Mouse (Mus musculus) kidney, adult 10 weeks (tissue): ENCODE results near the gene Olfr177. TPM values are rescaled to one million over a fixed set of nuclear protein-coding genes. Genes with fewer than 3 reads are reported as not detected.

Experiments
- polyA plus RNA-seq: library from polyadenylated mRNA; stranded (reverse); fragments of 350-450 nt; fragmentation: Illumina TruSeq; extraction: RNeasy Lipid Tissue Mini Kit (QIAGEN cat#74804); gene quantifications from one replicate; pipeline ENCODE4 v1.2.3, GENCODE M21; 2014; ENCODE audit warnings: low read depth, low replicate concordance

Gene Olfr177
- not detected for polyA plus RNA-seq

DNA sequence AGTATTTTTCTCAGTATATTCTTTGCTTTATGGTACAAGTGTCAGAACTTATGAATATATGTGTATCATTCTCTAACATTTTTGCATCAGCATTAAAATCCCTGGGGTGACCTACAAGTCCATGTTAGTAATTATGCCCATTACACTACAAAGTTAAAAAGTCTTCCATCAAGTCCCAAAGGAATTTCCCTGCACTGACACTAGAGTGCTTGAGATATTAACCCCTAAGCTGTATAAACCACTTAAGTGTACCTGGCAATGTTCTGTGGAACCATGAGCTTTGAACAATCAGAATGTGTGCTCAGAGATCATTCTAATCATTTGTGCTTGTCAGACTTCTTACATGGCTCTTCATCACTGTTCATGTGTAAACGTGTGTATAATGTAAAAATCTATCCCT lies at the start of gene Olfr177:
TSS of gene Olfr177 (minus strand) at position 101 of the 400 bp plus-strand sequence.

DNA sequence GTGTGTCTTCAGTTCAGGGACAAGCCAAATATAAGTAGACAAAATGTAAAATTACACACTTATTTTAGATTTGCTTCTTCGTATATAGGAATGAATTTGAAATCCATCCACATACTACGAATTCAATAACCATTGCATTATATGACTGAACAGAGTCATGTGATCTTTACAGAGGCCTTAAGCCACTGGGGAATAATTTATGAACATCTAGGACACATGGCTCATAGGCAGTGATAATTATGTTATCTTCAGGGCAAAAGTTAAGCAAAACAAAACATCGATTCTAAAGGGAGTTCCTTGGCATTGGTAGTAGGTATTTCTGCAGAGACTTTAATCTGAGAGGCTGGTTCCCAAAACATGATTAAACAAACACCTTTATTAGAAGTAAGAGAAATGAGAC lies 17.4 kb upstream of the Olfr177 start, which contains the start of gene Olfr178:
TSS of gene Olfr178 (minus strand) at position 101 of the 400 bp plus-strand sequence.

DNA sequence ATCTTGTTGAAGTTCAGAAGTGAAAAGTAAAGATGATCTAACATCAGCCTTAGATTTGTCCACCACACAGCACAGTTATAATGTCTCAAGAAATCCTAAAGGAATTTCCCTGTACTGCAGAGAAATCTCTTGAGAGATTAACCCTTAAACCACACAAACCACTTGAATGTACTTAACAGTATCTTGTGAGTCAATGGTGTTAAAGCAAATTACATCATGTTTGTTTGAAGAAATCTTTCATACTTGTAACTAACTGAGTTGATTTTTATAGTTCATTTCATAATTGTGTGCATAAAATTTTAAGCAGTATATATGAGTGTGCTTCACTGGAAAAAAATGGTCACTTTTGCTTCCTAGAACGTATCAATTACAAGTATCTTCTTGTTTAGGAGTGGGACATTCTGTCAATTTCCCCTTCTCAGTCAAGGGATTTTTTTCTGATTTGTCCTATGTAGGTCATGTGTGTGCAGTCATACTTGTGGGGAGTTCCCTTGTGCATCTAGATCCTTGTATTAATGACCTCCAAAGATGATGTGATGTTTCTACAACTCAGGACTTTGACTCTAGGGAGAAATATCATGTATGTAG lies 47.7 kb downstream of the Olfr177 start, which contains the start of gene Olfr175-ps1:
TSS of gene Olfr175-ps1 (minus strand) at position 51 of the 588 bp plus-strand sequence.

Other genes starting within 250 kb of the Olfr177 start
- not detected for gene E330017A01Rik, start 236.0 kb downstream of the Olfr177 start, polyA plus RNA-seq
- 73.0 TPM for gene Cpox, start 204.5 kb downstream of the Olfr177 start, polyA plus RNA-seq
- gene Gpr15, start 155.7 kb downstream of the Olfr177 start, polyA plus RNA-seq, result not detected
- 79.7 TPM for gene Cldnd1, start 146.9 kb downstream of the Olfr177 start, polyA plus RNA-seq
- gene Olfr172, start 111.6 kb downstream of the Olfr177 start, polyA plus RNA-seq, result not detected
- gene Olfr173, start 74.5 kb downstream of the Olfr177 start, polyA plus RNA-seq, result not detected
- gene Olfr175-ps1, start 48.0 kb downstream of the Olfr177 start, polyA plus RNA-seq, result not detected
- gene Olfr178, start 17.3 kb upstream of the Olfr177 start, polyA plus RNA-seq, result not detected
- not detected for gene Olfr181, start 54.0 kb upstream of the Olfr177 start, polyA plus RNA-seq
- not detected for gene Olfr180, start 54.6 kb upstream of the Olfr177 start, polyA plus RNA-seq
- gene Olfr183, start 120.6 kb upstream of the Olfr177 start, polyA plus RNA-seq, result not detected
- gene Olfr186, start 155.5 kb upstream of the Olfr177 start, polyA plus RNA-seq, result not detected
- gene Olfr187, start 165.0 kb upstream of the Olfr177 start, polyA plus RNA-seq, result not detected
- not detected for gene Olfr190, start 203.2 kb upstream of the Olfr177 start, polyA plus RNA-seq
- not detected for gene Olfr191, start 215.1 kb upstream of the Olfr177 start, polyA plus RNA-seq
- gene Olfr193, start 237.1 kb upstream of the Olfr177 start, polyA plus RNA-seq, result not detected
- not detected for gene Olfr194, start 246.3 kb upstream of the Olfr177 start, polyA plus RNA-seq